Mouse (Mus musculus): ENCODE measurements around the gene Gpc6.

The Gpc6 gene

DNA sequence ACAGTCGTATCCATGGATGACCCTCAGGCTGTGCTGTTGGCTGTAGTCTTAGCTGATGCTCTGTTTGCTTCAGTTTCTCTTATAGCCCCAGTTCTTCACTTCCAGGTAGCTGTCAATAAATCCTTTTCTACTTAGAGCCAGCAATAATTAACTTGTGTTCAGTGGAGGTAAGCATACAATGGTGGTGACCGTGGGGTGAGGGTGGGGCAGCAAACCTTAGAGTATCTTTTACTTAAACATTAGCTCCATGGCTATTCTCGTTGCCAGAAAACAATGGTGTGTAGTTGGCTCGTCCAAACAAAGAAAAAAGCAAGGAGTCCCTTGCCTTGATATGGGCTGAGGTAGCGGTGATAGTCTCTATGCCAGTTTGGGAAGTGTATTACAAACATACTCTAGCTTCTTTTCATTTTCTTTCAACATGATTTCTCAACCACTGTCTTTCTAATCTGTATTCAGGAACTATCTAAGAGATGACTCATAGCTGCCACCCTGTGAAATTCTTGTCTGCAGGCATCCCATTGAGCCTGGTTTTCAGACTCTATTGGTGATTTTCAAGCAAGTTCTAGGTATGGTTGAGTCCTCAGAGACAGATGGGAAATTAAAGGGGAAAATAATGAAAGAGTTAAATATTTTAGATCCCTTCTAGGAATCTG is 22.9 kb downstream of the Gpc6 start:
- DNase-seq (ENCODE audit: low spot score in 2 of 2): no peak

DNA sequence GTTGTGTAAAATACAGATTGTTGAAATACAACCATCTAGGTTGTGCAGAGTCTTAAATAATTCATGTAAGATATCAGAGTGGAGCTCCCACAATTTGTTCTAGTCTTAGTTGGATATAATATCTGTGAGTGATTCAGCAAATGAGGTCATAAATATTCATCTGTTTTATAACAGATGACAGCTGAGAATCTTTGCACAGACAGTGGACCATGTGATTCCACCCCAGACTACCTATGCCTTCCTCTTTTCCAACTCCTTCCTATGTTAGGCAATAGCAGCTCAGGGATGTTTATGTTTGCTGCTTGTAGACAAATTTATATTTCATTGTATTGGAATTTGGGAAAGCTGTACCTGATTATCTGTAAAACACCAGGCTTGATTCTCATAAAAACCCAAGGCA is 32.0 kb downstream of the Gpc6 start:
- DNase-seq (ENCODE audit: low spot score in 2 of 2): no peak

DNA sequence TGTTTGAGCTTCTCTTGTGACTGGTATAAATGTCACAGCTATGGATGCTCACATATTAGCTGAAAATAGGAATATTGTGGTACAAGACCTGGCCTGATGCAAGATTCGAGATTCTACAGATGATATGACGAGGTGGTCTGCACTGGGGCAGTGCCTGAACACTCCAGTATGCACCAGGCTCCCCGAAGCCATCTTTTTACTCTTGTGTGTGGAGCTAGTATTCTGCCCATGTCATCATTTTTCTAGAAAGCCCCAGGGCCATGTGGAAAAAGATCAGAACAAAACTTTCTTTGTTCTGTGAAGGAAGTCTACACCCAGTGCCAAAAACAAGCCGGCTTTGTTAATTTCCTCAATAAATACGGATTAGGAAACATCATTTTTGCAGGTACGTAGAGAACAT is 39.7 kb downstream of the Gpc6 start:
- DNase-seq (ENCODE audit: low spot score in 2 of 2): no peak

DNA sequence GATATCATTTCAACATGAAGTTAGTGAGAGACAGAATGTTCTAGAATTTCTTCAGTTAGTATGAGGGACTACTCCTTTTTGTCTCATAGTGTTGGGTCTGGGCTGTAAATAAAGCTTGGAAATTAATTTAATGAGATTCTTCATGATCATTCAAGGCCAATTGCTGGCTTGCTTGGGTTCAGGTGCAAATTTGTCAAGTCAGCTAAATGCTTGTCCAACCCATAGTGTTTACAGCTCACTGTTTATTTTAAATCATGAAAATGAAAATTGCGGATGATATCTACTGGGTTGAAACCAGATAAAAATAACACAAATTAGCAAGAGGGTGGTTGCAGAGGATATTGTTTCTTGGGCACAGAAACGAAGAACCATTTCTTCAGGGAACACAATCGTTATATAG is 49.6 kb downstream of the Gpc6 start:
- no peak for DNase-seq (ENCODE audit: low spot score in 2 of 2)

DNA sequence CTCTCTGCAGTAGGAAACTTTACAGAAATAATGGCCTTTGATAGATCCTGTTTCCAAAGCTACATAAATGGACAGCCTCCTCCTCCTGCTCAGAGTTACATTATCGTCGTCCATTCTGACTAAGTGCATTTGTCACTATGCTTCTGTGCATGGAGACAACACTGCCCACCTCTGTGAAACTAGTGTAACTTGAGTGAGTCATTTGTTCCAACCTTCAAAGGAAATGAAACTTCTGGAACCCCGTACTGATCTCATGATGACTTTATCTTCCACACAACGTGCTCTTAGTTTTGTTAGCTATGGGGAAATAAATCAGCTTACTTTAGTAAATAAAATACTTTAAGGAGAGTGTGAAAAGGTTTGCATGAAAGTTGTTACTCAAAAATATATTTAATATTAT is 50.1 kb downstream of the Gpc6 start:
- DNase-seq (ENCODE audit: low spot score in 2 of 2): no peak

DNA sequence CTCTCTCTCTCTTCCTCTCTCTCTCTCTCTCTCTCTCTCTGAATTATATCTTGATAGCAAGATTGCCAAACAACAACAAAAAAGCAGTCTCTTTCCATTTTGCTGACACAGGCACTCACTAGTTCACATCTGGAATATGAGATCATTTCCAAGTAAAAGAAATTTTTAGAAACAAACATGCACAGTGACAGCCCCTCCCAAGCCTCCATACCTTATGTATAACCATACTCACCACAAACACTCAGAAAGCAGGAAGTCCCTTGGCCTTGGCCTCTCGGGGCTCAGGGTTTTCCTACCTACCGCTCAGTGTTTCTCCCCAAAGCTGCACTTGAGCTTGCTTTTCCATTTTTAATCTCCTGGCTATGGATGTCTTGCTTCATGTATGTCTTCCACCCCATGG is 52.1 kb downstream of the Gpc6 start:
- DNase-seq (ENCODE audit: low spot score in 2 of 2): no peak

DNA sequence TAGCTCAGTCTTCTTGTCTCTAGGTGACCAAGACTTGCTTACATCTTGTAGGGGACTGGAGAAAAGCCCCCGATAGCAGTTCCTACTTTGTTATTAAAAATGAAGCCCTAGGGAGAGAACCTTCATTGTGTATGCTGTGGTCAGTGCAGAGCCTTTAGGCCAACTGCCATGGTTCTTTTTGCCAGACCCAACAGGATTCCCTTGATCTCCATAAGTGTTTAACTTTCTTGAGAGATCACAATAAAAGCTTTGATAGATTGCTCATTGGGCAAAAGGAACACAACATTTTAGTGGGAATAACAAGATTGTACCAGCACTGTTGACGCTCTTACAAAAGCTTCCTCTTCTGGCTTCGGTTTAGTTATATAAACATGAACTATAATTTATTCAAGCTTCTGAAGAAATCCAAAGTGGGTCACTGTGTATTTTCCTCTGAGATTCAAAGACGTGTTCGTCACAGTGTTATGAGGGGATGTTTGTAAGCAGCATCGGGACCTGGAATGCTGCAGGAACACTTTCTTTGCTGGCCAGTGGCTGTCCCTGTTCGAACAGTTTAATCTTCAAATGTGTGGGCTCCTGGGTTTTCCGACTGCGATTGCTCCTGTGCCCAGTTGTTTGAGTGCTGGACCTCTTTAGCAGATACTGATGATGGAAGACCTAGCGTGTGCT is 54.7 kb downstream of the Gpc6 start:
- DNase-seq (ENCODE audit: low spot score in 2 of 2): no peak

DNA sequence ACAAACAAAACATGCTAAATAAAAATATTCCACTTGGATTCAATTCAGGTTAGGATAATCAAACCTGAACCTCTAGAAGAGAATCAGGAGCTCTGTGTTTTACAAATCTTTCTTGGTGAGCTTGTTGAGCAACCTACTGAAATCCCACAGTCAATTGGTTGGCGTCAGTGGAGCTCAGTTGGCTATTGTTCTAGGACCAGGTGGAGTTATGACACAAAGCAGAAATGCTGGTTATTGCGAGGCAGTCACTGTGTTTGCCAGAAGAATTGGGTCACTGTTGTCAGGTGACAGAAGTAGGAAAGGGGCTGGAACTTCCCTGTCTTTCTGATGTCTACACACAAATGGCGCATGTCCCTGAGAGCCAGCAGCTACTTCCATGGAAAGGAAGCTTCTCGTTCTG is 56.6 kb downstream of the Gpc6 start:
- no peak for DNase-seq (ENCODE audit: low spot score in 2 of 2)

DNA sequence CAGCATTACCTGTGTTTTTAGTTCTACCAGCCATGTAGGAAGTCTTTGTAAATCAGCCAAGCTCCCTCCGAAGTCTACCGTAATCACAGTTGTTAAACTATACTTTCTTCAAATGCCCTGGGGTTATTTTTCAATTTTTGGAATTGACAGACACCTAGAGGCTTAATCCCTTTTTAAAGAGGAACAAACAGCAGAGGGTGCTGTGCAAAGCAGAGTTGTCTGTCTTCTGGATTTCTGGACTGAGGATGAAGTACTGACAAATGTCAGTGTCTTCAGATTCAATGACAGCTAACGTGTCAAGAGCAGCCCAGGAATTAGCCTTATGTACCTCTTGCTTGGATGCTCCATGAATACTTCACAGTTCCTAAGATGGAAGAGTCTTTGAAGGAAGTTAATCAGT is 62.2 kb downstream of the Gpc6 start:
- no peak for DNase-seq (ENCODE audit: low spot score in 2 of 2)

DNA sequence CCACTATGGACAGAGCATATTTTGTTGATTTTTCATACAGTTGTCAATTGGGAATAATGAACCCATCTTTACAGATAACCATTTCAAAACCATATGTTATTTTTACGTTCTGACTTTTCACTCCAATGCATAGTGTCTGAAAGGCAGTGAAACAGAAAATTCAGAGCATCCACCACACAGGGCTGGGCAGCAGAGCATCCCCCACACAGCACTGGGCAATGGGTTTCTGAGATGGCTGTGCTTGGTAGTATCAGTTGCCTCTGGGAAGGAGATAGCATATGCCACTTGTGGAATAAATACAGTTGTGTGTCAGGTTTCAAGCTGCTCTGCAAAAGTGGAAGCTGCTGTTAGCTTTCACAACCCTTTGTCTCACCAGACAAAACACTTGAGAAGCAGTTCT is 75.3 kb downstream of the Gpc6 start:
- DNase-seq (ENCODE audit: low spot score in 2 of 2): no peak

DNA sequence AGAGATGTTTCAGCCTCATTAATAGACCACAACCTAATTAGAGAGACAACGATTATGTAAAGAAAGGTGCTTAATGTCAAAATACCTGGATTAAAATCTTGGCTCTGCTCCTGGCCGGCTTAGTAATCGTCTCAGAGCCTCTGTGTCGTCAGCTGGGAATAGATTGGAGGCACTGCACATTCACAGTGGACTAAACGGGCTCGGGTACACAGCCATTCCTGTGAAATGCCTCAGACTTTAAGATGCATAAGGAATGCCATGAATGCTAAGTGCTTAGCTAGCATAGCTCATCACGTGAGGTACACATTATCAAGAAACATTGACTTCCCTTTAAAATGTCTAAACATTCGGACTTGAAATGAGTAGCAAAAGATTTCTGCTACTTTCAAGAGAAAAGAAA is 77.2 kb downstream of the Gpc6 start:
- DNase-seq (ENCODE audit: low spot score in 2 of 2): no peak

DNA sequence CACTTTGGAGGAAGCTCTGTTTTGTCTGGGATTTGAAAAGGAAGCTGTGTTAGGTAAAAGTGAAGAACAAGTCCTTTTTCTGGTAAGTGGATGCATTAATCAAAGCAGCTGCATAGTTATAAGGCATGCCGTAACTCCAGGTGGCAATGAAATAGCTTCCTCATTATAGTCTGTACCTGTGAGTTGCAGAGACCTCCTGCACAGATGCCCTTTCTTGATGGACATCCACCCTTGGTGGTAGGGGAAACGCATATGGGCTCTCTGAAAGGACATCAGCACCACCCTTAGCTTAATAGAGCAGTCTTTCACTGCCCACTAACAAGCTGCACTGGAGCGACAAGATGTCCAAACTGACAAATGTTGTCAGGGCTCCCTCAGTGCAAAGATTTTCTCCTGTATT is 83.7 kb downstream of the Gpc6 start:
- no peak for DNase-seq (ENCODE audit: low spot score in 2 of 2)

DNA sequence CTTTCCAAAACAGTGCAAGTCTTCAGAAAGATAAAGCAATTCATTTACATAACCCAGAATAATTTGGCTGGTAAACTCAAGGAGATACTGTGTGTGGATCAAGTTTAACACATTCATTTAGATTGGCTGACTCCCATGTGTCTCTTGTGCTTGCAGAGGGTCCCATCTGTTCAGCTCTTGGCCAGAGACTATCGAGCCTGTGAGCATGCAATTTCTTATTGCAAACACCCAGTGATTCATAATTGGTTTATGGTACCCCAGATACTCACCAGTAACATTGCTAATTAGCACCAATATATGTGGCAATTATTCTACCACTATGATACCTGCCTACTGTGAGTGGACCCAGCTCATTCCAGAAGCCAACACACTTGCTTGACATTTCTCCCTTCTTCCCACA is 87.9 kb downstream of the Gpc6 start:
- no peak for DNase-seq (ENCODE audit: low spot score in 2 of 2)

DNA sequence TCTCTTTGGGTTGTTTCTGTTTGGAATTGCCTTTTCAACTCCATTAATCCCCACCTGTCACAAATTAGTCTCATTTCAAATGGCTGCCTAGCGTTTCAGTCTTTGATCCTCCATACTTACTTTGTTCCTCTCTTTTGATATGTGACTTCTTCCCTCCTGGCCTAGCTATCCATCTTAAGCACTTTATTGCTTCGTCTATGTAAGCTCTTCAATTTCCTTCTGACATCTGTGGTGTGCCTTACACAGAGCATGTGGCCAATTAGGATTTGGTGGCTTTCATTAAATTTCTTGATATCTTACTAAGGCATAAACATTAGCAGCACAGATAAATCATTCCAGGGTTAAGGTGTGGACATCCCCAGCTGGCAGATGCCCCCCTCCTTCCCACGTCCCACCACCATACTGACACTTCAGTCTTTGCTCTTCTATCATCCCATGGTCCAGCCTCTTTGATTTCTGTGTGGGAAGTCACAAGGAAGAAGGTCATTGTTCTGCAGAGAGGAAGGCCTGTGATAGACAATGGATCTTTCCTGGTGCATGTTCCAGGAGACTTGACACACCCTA is 88.5 kb downstream of the Gpc6 start:
- DNase-seq (ENCODE audit: low spot score in 2 of 2): no peak

DNA sequence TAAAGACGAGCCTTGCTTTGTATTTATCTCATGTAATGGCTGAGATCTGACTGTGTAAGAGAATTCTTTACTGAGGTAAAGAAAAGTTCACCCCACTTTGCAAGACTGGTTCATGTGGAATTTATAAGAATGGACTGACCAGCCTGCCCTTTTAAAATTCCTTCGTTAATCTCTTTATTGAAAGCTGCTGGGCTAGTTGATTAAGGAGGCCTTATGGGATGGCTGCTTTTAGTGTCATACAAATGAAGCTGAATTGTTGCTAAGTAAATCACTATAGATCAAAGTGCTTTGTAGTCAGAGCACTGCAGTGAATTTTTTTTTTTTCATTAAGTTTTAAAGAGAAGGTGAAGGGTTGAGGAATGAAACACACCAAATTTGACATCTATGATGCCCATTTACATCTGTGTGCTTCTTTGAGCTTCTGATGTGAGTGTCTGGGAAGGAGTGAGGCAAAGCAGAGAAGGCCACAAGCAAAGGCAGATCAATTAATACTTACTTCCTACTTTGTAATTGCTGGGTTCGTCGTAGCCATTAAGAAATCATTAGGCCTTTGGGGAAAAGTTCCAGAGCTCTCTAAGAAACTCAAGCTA is 90.3 kb downstream of the Gpc6 start:
- no peak for DNase-seq (ENCODE audit: low spot score in 2 of 2)

DNA sequence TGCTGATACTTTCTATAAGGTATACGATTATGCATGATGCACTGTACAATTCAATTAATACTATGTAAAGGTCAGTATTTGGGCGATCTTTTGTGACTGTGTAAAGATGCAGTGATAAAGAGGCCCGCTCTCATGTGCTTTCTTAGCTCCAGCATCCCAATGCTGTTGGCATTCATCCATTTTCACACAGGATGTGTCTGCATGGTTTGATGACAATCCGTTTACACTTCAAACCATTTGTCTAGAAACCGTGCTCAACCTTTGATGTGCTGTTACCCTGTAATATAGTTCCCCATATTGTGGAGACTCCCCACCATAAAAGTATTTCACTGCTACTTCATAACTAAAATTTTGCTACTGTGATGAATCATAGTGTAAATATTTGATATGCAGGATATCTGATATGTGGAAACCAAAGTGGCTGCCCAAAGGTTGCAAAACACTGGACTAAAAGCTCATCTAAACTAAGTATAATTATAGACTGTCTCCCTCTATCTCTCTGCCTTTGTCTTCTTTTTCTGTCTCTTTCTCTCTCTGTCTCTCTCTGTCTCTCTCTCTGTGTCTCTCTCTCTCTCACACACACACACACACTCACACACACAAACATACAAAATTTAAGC is 97.2 kb downstream of the Gpc6 start:
- no peak for DNase-seq (ENCODE audit: low spot score in 2 of 2)

DNA sequence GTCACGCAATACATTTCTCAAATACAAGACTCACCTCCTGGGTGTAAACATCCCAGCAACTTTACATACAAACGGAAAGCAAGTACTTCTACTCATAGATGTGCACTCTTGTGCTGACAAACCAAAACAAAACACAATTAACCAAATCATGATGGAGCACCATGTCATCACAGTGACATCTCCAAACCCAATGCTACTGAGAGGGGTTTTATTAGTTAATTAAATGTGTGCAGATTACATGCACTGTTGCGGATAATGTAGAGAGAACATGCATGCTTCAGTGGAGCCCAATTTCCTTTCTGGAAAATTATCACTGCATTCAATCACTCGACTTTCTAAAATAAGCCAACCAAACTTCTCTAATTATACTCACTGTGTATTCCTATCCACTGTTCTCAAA is 109.0 kb downstream of the Gpc6 start:
- DNase-seq (ENCODE audit: low spot score in 2 of 2): no peak

DNA sequence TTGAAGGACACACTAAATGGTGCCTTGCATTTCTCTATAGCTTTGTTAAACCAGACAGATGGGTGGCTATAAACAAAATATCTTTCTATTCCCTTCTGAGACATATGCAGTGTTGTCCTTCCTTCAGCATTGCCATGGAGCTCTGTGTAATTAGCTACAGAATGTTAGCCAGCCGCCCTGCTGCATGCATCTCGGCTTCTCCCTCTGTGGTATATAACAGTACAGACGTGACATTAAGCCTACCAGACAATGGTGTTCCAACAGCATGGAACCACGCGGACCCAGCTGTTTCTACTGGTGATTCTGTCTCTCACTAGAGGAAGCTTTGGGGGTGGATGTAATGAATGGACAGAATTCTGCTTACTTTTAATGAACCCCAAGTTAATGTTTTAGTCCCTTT is 115.9 kb downstream of the Gpc6 start:
- no peak for DNase-seq (ENCODE audit: low spot score in 2 of 2)

DNA sequence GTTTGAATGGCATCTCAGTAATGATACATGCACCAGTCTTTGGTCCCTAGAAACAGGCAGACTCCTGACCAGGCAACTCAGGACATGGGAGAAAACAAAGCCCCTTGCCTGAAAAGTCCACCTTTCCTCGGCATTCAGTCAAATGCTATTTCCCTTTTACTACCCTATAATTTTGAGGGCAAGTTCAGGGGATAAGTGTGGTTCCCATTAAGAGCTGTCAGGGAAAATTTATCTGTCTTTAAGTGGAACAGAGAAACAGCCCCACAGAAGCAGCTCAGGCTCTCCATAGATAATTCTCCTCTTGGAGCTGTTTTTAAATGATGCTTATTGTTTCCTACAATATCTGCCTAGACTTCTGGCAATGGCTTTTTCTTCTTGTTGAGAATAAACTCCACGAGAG is 123.8 kb downstream of the Gpc6 start:
- no peak for DNase-seq (ENCODE audit: low spot score in 2 of 2)

DNA sequence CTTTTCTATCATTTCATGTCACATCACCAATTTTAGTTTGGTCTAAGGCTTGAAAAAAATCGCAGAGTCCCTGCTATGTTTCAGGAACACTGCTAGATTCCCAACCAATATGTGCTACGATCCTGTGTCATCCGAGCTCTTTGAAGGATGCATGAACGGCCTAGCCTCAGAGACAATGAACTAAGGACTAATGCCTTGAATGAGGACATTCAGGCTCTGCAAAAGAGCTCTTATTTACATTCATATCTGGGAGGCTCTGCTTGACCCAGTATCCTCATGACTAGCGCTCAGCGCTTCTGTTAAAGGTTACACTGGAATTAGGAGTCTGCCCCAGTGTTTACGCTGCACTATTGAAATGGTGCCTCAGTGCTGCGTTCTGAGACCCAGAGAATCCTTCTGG is 125.8 kb downstream of the Gpc6 start:
- no peak for DNase-seq (ENCODE audit: low spot score in 2 of 2)

DNA sequence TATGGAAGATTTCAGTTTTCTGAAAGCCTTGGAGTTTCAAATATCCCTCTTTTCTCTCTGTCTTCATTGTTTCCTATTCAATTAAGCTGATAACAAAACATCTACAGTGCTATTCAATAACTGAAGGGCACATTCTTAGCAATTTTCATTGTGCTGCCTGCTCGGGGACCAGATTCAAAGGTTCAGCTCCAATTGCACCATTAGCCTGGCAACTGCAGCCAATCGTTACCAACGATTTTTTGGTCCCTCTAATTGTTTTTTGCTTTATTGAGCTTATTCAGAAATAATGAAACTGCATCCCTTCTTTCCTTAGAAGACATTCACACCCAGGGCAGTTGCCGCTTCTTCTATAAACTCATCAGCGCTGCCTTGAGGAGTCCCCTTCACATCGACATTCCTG is 128.2 kb downstream of the Gpc6 start:
- no peak for DNase-seq (ENCODE audit: low spot score in 2 of 2)

DNA sequence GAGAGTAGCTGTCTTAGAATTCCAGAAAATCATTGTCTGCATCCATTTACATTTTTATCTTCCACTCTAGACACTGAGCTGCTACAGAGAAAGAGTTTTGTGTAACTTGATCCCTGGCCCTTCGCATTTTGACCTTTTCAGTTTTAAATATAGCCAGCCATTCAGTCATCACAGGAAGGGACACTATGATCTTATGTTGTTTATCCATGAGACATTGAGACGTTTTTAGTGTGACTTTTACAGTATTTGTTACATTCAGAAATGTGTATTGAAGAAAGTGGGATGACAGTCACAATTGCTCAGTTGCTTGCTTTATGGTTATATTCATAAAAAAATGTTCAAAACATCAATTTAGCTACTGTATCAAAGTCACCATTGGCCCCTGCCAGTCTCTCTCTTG is 130.0 kb downstream of the Gpc6 start:
- no peak for DNase-seq (ENCODE audit: low spot score in 2 of 2)

DNA sequence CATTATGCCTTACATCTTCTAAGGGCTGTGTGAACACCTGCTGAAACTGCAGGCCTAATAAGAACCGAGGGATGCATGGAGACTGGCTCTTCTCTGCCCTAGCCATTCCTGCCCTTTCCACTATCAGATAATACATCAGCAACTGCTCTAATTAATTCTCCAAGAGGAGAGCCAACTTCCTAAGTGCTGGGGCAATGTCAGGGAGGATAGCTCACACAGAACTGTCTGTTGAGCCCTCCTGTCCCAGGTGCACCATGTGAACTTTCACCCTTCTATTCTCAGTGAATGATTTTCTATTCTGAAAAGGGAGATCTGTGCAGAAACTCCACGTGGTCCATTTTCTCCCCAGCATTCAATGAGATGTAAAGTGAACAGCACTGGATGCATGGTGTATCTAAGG is 136.0 kb downstream of the Gpc6 start:
- no peak for DNase-seq (ENCODE audit: low spot score in 2 of 2)

Measured in thymus, postnatal 10 days (tissue).